Mouse (Mus musculus) forebrain, embryonic 15.5 days (tissue): ENCODE data around the gene Atg9b. TPM values are rescaled to one million over a fixed set of nuclear protein-coding genes. Genes with fewer than 3 reads are reported as not detected.
"Not testable (repeated sequence)": the region's sequence is repeated elsewhere in the genome, so short reads cannot be mapped to it uniquely, and the experiment has no call there.

Source experiments
- ATAC-seq: fragments of 200-750 bp; cut with Nextera tagmentation; replicated peaks from 2 replicates; pipeline ENCODE4 v1.8.0; 2017; ENCODE audit warnings: mild to moderate bottlenecking, moderate TSS enrichment, moderate library complexity
- H3K27ac ChIP-seq: fragments of 300-500 bp; sonication (generic); replicated peaks from 2 replicates; pipeline ENCODE4 v1.5.1; 2015; ENCODE audit warnings: mild to moderate bottlenecking, inconsistent platforms
- H3K27me3 ChIP-seq: fragments of 300-500 bp; sonication (generic); 2 replicates; pipeline ENCODE4 v1.6.1; 2015; ENCODE audit warnings: inconsistent platforms
- H3K36me3 ChIP-seq: fragments of 300-500 bp; sonication (generic); 2 replicates; pipeline ENCODE4 v1.6.1; 2015; ENCODE audit warnings: mild to moderate bottlenecking, inconsistent platforms
- H3K4me1 ChIP-seq: fragments of 300-500 bp; sonication (generic); 2 replicates; pipeline ENCODE4 v1.6.1; 2015; ENCODE audit warnings: inconsistent platforms
- H3K4me2 ChIP-seq: fragments of 300-500 bp; sonication (generic); replicated peaks from 2 replicates; pipeline ENCODE4 v1.6.1; 2015; ENCODE audit warnings: mild to moderate bottlenecking, inconsistent platforms
- H3K4me3 ChIP-seq: fragments of 300-500 bp; sonication (generic); 2 replicates; pipeline ENCODE4 v1.5.1; 2015; ENCODE audit warnings: mild to moderate bottlenecking, inconsistent platforms
- H3K9ac ChIP-seq: fragments of 300-500 bp; sonication (generic); replicated peaks from 2 replicates; pipeline ENCODE4 v1.6.1; 2015; ENCODE audit warnings: mild to moderate bottlenecking, inconsistent platforms
- H3K9me3 ChIP-seq: fragments of 300-500 bp; sonication (generic); 2 replicates; pipeline ENCODE4 v1.6.1; 2016; ENCODE audit warnings: inconsistent platforms
- WGBS: fragments of 180-500 bp; shearing (Covaris S2); methylation state at CpG from one replicate; pipeline ENCODE4 v1.1.7; 2015; ENCODE audit warnings: mixed read lengths; 5-methylcytosine and 5-hydroxymethylcytosine counted together
- polyA plus RNA-seq: library from polyadenylated mRNA; unstranded; fragments of >200 nt; fragmentation: Nextera tagmentation; extraction: Ambion mirVana; gene quantifications from 2 replicates; pipeline ENCODE4 v1.2.1, GENCODE M21; 2015

Gene Atg9b
- polyA plus RNA-seq, 1 experiment from 2014 or later: 0.93 TPM

GRCm38 (mm10) chr5:24401969-24402368, 10.0 kb upstream of the Atg9b start:
- 61% methylated on average over 9 of the region's 9 CpGs for WGBS
- no peak for ATAC-seq
- no peak overlapping the region for H3K27ac ChIP-seq
- H3K36me3 ChIP-seq: peaks cover 6% of the 10 kb centered on the region
- H3K9ac ChIP-seq: no peak overlapping the region
- no peak overlapping the region for H3K4me3 ChIP-seq
- no peaks in the 10 kb centered on the region for H3K9me3 ChIP-seq
- no peak overlapping the region for H3K4me2 ChIP-seq
- no peaks in the 10 kb centered on the region for H3K4me1 ChIP-seq
- no peaks in the 10 kb centered on the region for H3K27me3 ChIP-seq

- no peaks in the 10 kb centered on the region for H3K9me3 ChIP-seq
- no peaks in the 10 kb centered on the region for H3K27me3 ChIP-seq
- no peaks in the 10 kb centered on the region for H3K4me1 ChIP-seq
- no peak overlapping the region for H3K9ac ChIP-seq
- ATAC-seq: no peak
- H3K36me3 ChIP-seq: peaks cover 6% of the 10 kb centered on the region
- 91% methylated on average over 5 of the region's 5 CpGs for WGBS
- no peak overlapping the region for H3K4me3 ChIP-seq
- no peak overlapping the region for H3K27ac ChIP-seq
- no peak overlapping the region for H3K4me2 ChIP-seq
Measured at GRCm38 (mm10) chr5:24400911-24401605, 9.1 kb upstream of the Atg9b start.

- 91% methylated on average over 11 of the region's 11 CpGs for WGBS
- ATAC-seq: no peak
- Histone ChIP-seq H3K27ac (no peak overlapping the region), H3K4me1 (peaks cover under 1% of the 10 kb centered on the region; the same call in 1 of the 2 replicates), H3K27me3 (no peaks in the 10 kb centered on the region), H3K9ac (no peak overlapping the region), H3K4me2 (no peak overlapping the region), H3K9me3 (no peaks in the 10 kb centered on the region), H3K4me3 (no peak overlapping the region), H3K36me3 (peaks cover 6% of the 10 kb centered on the region; the same call in 1 of the 2 replicates)
Measured at GRCm38 (mm10) chr5:24400362-24400761, 8.4 kb upstream of the Atg9b start.

GRCm38 (mm10) chr5:24399686-24400085, 7.7 kb upstream of the Atg9b start:
- Histone ChIP-seq H3K4me1 (peaks cover 7% of the 10 kb centered on the region; the same call in 1 of the 2 replicates), H3K27ac (no peak overlapping the region), H3K9ac (no peak overlapping the region), H3K36me3 (peaks cover 6% of the 10 kb centered on the region; the same call in 1 of the 2 replicates), H3K4me3 (no peak overlapping the region), H3K27me3 (no peaks in the 10 kb centered on the region), H3K4me2 (no peak overlapping the region), H3K9me3 (no peaks in the 10 kb centered on the region)
- 91% methylated on average over 10 of the region's 10 CpGs for WGBS
- ATAC-seq: no peak

- not testable (repeated sequence) for H3K9me3 ChIP-seq, H3K36me3 ChIP-seq, H3K27ac ChIP-seq, H3K27me3 ChIP-seq, H3K4me2 ChIP-seq, ATAC-seq, H3K9ac ChIP-seq, H3K4me3 ChIP-seq
- 95% methylated on average over 6 of the region's 6 CpGs for WGBS
- peaks cover 12% of the 10 kb centered on the region; the same call in 1 of the 2 replicates for H3K4me1 ChIP-seq
Measured at GRCm38 (mm10) chr5:24396254-24396653, 4.3 kb upstream of the Atg9b start.

GRCm38 (mm10) chr5:24394165-24394894, 2.4 kb upstream of the Atg9b start:
- WGBS: 2% methylated on average over 36 of the region's 36 CpGs
- H3K4me3 ChIP-seq: peak overlapping the region; percentile 68
- peak; percentile 97 for ATAC-seq
- H3K9me3 ChIP-seq: no peaks in the 10 kb centered on the region
- peak overlapping the region; percentile 48 for H3K4me2 ChIP-seq
- peak overlapping the region; percentile 85 for H3K27ac ChIP-seq
- no peaks in the 10 kb centered on the region for H3K36me3 ChIP-seq
- H3K9ac ChIP-seq: peak overlapping the region; percentile 51
- H3K27me3 ChIP-seq: peaks cover 8% of the 10 kb centered on the region; the same call in 1 of the 2 replicates
- peaks cover 12% of the 10 kb centered on the region; the same call in 1 of the 2 replicates for H3K4me1 ChIP-seq

GRCm38 (mm10) chr5:24393392-24393997, 1.6 kb upstream of the Atg9b start, which contains the start of gene Abcb8:
Gene Abcb8, plus strand, starts transcription at chr5:24393663.
- Histone ChIP-seq H3K9ac (peak within 1 kb of the TSS; percentile 51), H3K36me3 (no peaks in the 10 kb centered on the region), H3K4me2 (peak within 1 kb of the TSS; percentile 48), H3K9me3 (no peaks in the 10 kb centered on the region), H3K27me3 (peaks cover 14% of the 10 kb centered on the region; the same call in 1 of the 2 replicates), H3K4me1 (peaks cover 12% of the 10 kb centered on the region), H3K4me3 (peak within 1 kb of the TSS; percentile 68), H3K27ac (peak within 1 kb of the TSS; percentile 85)
- 21% methylated on average over 7 of the region's 7 CpGs for WGBS
- ATAC-seq: no peak

- H3K27me3 ChIP-seq: peaks cover 22% of the 10 kb centered on the region; the same call in 1 of the 2 replicates
- no peak overlapping the region for H3K9ac ChIP-seq
- no peak for ATAC-seq
- H3K4me2 ChIP-seq: no peak overlapping the region
- no peaks in the 10 kb centered on the region for H3K36me3 ChIP-seq
- WGBS: 86% methylated on average over 7 of the region's 7 CpGs
- H3K4me3 ChIP-seq: no peak overlapping the region
- H3K27ac ChIP-seq: no peak overlapping the region
- no peaks in the 10 kb centered on the region for H3K9me3 ChIP-seq
- H3K4me1 ChIP-seq: peaks cover 19% of the 10 kb centered on the region
Measured at GRCm38 (mm10) chr5:24392724-24393123, 781 bp upstream of the Atg9b start.

- Histone ChIP-seq H3K9me3 (no peaks in the 10 kb centered on the region), H3K27ac (no peak overlapping the region), H3K4me3 (no peak overlapping the region), H3K4me2 (no peak overlapping the region), H3K9ac (no peak overlapping the region), H3K36me3 (no peaks in the 10 kb centered on the region), H3K27me3 (peaks cover 34% of the 10 kb centered on the region), H3K4me1 (peaks cover 21% of the 10 kb centered on the region)
- 83% methylated on average over 4 of the region's 4 CpGs for WGBS
- ATAC-seq: no peak
Measured at GRCm38 (mm10) chr5:24389658-24390020, 2.3 kb downstream of the Atg9b start.

GRCm38 (mm10) chr5:24389011-24389657, 2.8 kb downstream of the Atg9b start:
- Histone ChIP-seq H3K4me2 (no peak overlapping the region), H3K4me3 (no peak overlapping the region), H3K27me3 (peaks cover 34% of the 10 kb centered on the region), H3K9me3 (no peaks in the 10 kb centered on the region), H3K27ac (no peak overlapping the region), H3K36me3 (no peaks in the 10 kb centered on the region), H3K9ac (no peak overlapping the region), H3K4me1 (peaks cover 24% of the 10 kb centered on the region)
- 66% methylated on average over 7 of the region's 7 CpGs for WGBS
- no peak for ATAC-seq

- no peaks in the 10 kb centered on the region for H3K36me3 ChIP-seq
- no peak for ATAC-seq
- peak overlapping the region; percentile 52 for H3K4me3 ChIP-seq
- H3K9me3 ChIP-seq: no peaks in the 10 kb centered on the region
- H3K4me2 ChIP-seq: peak overlapping the region; percentile 98
- peak overlapping the region; percentile 55 for H3K9ac ChIP-seq
- H3K27ac ChIP-seq: no peak overlapping the region
- peaks cover 34% of the 10 kb centered on the region for H3K27me3 ChIP-seq
- peaks cover 25% of the 10 kb centered on the region for H3K4me1 ChIP-seq
- WGBS: 24% methylated on average over 26 of the region's 26 CpGs
Measured at GRCm38 (mm10) chr5:24388246-24388915, 3.6 kb downstream of the Atg9b start.
